Mouse (Mus musculus) MEL (cell line): ENCODE data around the gene Dync2h1.

Source experiments
- BHLHE40 ChIP-seq: IDR thresholded peaks from 2 replicates; pipeline ENCODE4 v1.6.1; 2012; ENCODE audit warnings: low read depth, mild to moderate bottlenecking, inconsistent platforms, low read length, improper control_type of control experiment, borderline replicate concordance
- CHD1 ChIP-seq: IDR thresholded peaks from 2 replicates; pipeline ENCODE4 v1.6.1; 2012; ENCODE audit warnings: low read depth, mild to moderate bottlenecking, inconsistent platforms, low read length, improper control_type of control experiment
- CHD2 ChIP-seq: IDR thresholded peaks from 2 replicates; pipeline ENCODE4 v1.6.1; 2011; ENCODE audit warnings: low read length, improper control_type of control experiment
- CTCF ChIP-seq, 3 experiments: IDR thresholded peaks in 2 of 3; conservative IDR thresholded peaks in 1 of 3; 2 replicates each; pipeline ENCODE4 v1.5.1; 2011 to 2012; ENCODE audit warnings: low read length in 3 of 3, low read depth in 2 of 3, mild to moderate bottlenecking in 2 of 3, improper control_type of control experiment in 1 of 3, inconsistent platforms in 1 of 3, mixed read lengths in 1 of 3, moderate library complexity in 1 of 3; ENCODE audit not compliant: control insufficient read depth in 1 of 3, insufficient read depth in 1 of 3, poor library complexity in 1 of 3, severe bottlenecking in 1 of 3
- E2F4 ChIP-seq: IDR thresholded peaks from 2 replicates; pipeline ENCODE4 v1.6.1; 2011; ENCODE audit warnings: low read depth, low read length, improper control_type of control experiment, borderline replicate concordance
- EP300 ChIP-seq, 2 experiments: IDR thresholded peaks; 2 replicates each; pipeline ENCODE4 v1.6.1; 2011; ENCODE audit warnings: improper control_type of control experiment in 2 of 2, low read length in 2 of 2, low read depth in 1 of 2, mild to moderate bottlenecking in 1 of 2
- MAZ ChIP-seq: IDR thresholded peaks from 2 replicates; pipeline ENCODE4 v1.6.1; 2012; ENCODE audit warnings: low read depth, mild to moderate bottlenecking, inconsistent platforms, low read length, improper control_type of control experiment
- POLR2A ChIP-seq, 2 experiments: IDR thresholded peaks; 2 replicates each; pipeline ENCODE4 v1.6.1; 2011 to 2012; ENCODE audit warnings: low read length in 2 of 2, mild to moderate bottlenecking in 2 of 2, control low read depth in 1 of 2, improper control_type of control experiment in 1 of 2, low read depth in 1 of 2, moderate library complexity in 1 of 2; ENCODE audit not compliant: control insufficient read depth in 1 of 2, insufficient read depth in 1 of 2, poor library complexity in 1 of 2
- POLR2AphosphoS5 ChIP-seq: IDR thresholded peaks from 2 replicates; pipeline ENCODE4 v1.6.1; 2012; ENCODE audit warnings: low read depth, borderline replicate concordance, mild to moderate bottlenecking, inconsistent platforms, low read length, moderate library complexity, mixed read lengths
- TCF12 ChIP-seq: IDR thresholded peaks from 2 replicates; pipeline ENCODE4 v1.6.1; 2014; ENCODE audit warnings: low read depth, mild to moderate bottlenecking, inconsistent platforms, low read length, improper control_type of control experiment, moderate library complexity

DNA sequence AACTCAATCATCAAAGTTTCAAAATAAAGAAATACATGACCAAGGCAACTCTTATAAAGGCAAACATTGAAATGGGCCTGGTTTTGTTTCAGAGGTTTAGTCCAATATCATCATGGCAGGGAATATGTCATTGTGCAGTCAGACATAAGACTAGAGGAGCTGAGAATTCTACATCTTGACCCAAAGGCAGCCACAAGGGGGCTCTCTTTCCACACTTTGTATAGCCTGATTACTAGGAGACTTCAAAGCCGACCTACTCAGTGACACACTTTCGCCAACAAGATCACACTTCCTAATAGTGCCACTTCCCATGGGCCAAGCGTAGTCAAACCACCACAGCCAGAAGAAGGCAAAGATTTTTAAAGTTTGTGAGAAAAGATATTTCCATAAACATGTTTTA is 133.7 kb downstream of the Dync2h1 start:
- no peak for TF ChIP-seq POLR2A (IDR thresholded peaks at IDR 0.05; ENCODE audit: control insufficient read depth in 1 of 2, insufficient read depth in 1 of 2, low read depth in 1 of 2, low read length in 2 of 2, poor library complexity in 1 of 2)
- no peak for TF ChIP-seq MAZ
- TF ChIP-seq CHD1 = no peak
- TF ChIP-seq TCF12 = no peak
- no peak for TF ChIP-seq CHD2
- no peak for TF ChIP-seq POLR2AphosphoS5
- peak; percentile 51 to 69 (median 55) for TF ChIP-seq CTCF (IDR thresholded peaks at IDR 0.05 in 2 of 3, conservative IDR thresholded peaks at IDR 0.05 in 1 of 3; ENCODE audit: control insufficient read depth in 1 of 3, insufficient read depth in 1 of 3, low read depth in 2 of 3, low read length in 3 of 3, poor library complexity in 1 of 3, severe bottlenecking in 1 of 3)
- no peak for TF ChIP-seq E2F4
- TF ChIP-seq BHLHE40 = no peak
- no peak for TF ChIP-seq EP300 (IDR thresholded peaks at IDR 0.05; ENCODE audit: low read depth in 1 of 2, low read length in 2 of 2)
